Mouse (Mus musculus) liver, adult (tissue): Measurements from ENCODE around the gene Slc16a13.

ENCODE experiments used
- GATA4 ChIP-seq: IDR thresholded peaks from 2 replicates; pipeline ENCODE4 v1.6.1; 2014; ENCODE audit warnings: mild to moderate bottlenecking, low read length; ENCODE audit not compliant: insufficient replicate concordance

The Slc16a13 gene

DNA sequence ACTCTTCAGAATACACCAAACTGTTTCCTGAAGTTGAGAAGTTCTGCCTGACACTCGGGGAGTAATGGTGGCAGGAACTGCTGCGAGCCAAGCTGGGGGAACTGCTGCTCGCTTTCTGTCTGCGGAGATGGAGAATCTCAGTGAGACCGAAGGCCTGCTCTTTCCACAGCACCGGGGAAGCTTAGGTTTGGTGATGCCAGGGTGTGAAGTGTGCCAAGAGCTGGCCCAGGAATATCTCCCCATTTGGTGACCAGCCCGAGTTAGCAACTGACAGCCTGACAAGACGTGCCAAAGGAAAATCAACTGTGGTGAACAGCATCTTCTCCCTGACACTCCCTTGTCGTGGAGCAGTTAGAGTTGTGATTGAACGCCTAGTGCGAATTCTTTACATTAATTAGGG is 42.6 kb downstream of the Slc16a13 start:
- no peak for TF ChIP-seq GATA4

DNA sequence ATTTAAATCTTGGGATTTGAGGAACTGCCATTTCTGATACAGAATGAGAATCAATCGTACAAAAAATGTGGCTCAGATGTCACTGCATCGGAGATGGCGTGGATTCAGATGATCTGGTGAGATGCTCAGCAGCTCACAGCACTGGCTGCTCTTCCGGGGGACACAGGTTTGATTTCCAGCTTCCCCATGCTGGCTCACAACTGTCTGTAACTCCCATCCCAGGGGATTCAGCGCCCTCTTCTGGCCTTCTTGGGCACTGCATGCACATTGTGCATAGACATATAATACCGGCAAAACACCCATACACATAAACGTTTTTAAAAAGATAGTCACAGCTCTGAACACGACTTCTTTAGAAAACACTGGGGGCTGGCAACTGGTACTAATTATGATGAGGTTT is 43.2 kb downstream of the Slc16a13 start:
- no peak for TF ChIP-seq GATA4

DNA sequence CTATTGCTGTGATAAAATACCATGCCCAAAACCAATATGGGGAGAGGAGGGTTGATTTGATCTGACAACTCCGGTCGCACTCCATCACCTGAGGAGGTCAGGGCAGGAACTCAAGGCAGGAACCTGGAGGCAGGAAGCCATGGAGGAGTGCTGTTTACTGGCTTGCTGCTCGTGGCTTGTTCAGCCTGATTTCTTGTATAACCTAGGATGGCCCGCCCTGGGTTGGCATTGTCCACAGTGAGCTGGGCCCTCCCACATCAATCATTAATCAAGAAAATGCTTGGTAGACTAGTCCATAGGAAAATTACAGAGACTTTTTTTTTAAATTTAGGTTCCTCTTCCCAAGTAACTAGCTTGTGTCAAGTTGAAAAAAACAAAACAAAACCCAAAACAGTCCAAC is 46.4 kb downstream of the Slc16a13 start:
- TF ChIP-seq GATA4: no peak

DNA sequence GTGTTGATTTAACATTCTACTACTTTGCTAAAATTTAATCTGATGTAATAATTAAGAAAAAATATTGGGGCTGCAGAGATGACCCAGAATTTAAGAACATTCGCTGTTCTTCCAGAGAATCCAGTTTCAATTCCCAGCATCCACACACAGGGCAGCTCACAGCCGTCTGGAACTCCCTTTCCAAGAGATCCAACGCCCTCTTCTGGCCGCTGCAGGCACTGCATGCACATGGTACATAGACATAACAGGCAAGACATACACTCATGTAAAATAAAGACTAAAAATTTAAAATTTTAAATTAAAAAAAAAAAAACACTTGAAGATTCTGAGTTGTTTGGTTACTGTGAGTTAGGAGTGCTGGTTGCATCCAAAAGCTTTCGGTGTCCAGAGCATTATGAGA is 48.6 kb downstream of the Slc16a13 start:
- no peak for TF ChIP-seq GATA4

DNA sequence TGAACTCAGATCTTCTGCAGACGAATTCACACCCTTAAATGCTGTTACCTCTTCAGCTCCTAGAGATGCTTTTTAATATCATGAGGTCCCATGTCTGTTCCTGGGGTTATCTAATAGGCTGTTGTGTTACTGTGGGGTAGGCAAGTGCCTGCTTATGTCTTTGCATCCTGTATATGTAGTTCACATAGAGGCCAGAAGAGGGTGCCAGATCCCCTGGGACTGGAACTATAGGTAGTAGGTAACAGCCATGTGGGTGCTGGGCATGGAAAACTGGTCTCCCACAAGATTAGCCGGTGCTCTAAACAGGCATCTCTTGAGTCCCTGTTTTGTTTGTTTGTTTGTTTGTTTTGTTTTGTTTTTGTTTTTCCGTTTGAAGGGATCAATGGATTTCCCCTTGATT is 49.0 kb downstream of the Slc16a13 start:
- no peak for TF ChIP-seq GATA4

DNA sequence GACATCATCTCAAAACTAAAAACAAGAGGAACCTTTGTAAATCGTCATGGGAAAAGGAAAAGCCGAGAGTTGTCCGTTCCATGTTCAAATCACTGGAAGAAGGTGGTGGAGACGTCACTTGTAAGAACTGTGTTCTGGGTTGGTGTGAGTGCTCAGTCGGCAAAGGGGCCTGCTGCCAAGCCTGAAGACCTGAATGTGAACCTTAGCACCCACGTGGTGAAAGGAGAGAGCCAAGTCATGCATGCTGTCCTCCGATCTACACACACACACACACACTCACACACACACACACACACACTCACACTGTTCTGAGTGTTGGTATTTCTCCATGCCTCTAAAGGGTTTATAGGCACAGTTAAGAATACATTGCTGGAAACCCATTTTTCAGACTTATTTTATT is 49.7 kb downstream of the Slc16a13 start:
- no peak for TF ChIP-seq GATA4

DNA sequence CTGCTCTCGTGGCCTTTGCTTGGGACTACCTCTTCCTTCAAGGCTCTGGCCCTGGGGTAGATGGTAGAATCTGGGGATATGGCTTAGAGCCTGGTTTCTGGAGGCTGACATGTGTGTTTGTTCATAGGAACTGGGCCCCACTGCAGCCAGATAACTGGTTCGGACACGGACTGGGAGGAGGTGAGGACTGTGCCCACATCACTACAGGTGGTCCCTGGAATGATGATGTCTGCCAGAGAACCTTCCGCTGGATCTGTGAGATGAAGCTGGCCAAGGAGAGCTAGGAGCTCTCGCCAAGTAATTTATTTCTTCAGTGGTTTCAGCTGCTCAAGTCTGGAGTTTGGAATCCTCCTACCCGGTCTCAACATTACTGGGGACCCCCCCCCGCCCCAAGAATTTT is 50.6 kb downstream of the Slc16a13 start:
- TF ChIP-seq GATA4: no peak

DNA sequence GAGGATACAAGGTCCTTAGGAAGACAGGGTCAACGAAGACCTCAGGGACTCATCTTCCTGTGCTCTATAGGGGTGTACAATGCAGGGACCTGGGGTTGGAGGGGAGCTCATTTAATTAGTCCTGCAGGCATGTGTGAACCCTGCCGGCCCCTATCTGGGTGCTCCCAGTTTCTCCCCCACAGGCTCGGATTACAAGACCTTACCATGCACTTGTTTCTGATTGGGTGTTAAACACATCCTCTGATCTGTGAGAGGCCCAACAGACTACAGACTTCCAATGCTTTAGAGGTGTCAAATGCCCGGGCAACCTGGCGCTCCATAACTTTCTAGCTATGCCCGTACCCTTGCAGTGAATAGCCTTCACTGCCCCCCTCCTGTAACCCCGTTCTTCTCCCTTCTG is 52.7 kb downstream of the Slc16a13 start:
- no peak for TF ChIP-seq GATA4
